Mouse (Mus musculus): ENCODE data around the gene Cdk17. TPM values are rescaled to one million over a fixed set of nuclear protein-coding genes. Genes with fewer than 3 reads are reported as not detected.

The Cdk17 gene
- total RNA-seq, 2 experiments from 2014 or later = 28.0 to 28.3 TPM

DNA sequence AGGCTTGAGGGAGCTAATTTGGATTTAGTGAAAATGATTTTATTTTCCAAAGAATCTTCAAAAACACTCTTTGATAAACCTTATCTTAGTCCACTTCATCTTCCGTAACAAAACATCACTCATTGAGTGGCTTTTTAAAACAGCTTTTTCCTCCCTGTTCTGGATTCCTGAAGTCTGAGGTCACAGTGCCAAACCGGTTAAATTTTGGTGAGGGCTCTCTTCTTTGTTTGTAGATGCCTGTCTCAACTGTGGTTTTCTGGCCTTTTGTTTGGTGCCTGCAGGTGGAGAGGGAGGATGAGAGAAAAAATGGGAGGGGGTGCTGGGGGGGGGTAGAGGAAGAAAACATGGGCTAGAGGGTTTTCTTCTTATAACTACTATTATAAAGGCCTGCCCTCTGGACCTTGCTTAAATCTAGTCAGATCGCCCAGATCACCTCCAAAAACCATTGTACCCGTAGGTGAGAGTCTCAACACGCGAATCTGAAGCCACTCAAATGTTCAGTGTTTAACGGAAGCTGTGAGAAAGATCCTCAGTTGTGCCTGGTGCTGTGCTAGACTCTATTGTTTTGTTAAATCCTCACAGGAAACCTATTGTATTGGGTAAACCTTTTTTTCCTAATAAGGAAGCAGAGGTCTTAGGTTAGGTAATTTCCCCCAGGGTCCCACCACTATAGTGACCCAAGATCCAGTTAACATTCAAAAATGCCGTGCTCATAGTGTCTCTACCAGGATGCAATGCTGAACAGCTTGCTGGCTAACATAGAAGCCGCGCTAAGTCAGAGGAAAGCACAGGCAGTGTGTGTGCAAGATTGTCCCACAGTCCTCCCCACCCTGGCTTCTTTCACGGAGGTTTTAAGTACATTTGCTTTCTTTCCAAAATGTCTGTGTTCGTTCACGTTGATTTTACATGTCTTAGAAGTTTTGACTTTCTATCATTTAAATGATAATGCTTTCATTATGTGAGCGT lies 5.0 kb downstream of the Cdk17 start:
- DNase-seq = no peak
- intact Hi-C loops (cut with DNase I) = loop anchor here (5.0 to 10.0 kb wide), 2 partner anchors 42 to 289 kb away; partner anchors contain the start of gene Lta4h

DNA sequence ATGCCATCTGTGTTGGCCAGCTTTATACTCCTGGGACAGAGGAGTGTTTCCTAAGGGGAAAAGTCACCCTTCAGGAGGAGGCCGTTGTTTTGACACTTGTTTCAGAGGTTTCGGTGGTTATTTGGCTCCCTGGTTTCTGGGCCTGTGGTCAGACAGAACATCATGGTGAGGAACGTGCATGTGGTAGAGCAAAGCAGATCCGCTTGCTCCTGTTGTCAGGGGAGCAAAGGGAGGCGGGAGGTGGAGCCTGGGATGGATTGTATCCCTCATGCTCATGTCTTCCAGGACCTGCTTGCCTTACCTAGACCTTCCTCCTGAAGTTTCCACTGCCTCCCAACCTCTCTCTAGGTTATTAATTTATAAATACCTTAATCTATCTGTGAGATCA lies 5.7 kb downstream of the Cdk17 start:
- intact Hi-C loops (cut with DNase I) = loop anchor here (5.0 to 10.0 kb wide), 2 partner anchors 41 to 288 kb away; partner anchors contain the start of gene Lta4h
- DNase-seq = no peak

DNA sequence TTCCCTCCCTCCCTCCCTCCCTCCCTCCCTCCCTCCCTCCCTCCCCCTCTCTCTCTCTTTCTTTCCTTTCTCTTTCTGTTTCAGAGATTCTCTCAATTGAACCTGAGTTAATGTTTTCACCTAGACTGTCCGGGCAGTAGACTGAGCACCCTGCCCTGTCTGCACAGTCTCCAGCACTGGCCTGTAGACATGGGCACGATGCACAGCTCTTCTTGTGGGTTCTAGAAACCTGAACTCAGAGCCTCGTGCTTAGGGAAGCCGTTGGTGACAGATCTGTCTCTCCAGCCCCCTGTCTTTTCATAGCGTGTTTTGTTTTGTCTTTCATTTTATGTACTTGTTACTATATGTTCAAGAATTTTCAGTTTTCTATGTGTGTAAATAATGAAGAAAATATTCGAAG lies 6.6 kb downstream of the Cdk17 start:
- intact Hi-C loops (cut with DNase I) = loop anchor here (5.0 to 10.0 kb wide), 2 partner anchors 40 to 287 kb away; partner anchors contain the start of gene Lta4h

DNA sequence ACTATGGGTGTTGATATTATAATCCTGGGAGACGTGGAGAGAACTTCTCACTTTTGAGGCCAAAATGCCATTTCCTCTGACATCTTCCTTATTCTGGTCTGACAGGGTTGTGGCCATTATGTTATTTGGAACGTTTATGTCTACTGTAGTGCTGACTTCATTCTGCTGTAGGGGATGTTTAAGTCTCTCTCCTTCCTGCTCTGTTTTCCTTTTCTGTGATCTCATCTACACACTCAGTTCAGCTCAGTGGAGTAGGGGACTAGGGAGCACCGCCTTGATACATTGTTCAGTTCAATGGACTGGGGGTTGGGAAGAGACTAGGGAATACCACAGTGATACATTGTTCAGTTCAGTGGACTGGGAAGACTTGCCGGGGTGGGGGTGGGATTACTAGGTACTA lies 7.4 kb downstream of the Cdk17 start:
- intact Hi-C loops (cut with DNase I) = loop anchor here (5.0 to 10.0 kb wide), 2 partner anchors 39 to 287 kb away; partner anchors contain the start of gene Lta4h
- no peak for DNase-seq

More for the DNA sequence above, 6.6 kb downstream of the Cdk17 start:
- no peak for DNase-seq

DNA sequence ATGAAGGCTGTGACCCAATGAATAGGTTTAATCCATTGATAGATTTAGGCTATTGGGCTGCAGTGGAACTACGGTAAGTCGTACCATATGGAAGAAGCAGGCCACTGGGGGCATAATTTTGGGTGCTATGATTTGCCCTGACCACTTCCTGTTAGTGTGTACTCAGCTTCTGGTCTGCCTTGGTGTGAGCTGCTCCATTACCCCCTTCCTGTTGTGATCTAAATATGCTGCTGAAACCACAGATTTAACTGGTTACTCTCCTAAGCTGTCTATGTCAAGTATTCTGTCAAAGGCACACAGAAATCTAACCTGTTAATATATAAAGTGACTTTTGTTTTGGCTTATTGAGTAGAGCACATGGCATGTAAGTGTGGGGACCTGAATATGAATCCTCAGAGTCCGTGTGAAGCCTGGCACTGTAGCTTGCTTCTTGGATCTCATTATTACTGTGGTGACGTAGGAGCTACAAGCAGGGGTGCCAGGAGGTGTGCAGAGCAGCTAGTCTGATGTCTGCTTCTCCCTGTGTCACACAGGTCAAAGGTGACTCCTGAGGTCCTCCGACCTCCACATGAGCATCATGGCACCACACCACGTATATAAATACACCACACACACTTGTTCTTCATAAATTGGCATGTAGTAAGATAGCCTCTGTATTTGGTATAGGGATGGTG lies 10.6 kb downstream of the Cdk17 start:
- no peak for DNase-seq

DNA sequence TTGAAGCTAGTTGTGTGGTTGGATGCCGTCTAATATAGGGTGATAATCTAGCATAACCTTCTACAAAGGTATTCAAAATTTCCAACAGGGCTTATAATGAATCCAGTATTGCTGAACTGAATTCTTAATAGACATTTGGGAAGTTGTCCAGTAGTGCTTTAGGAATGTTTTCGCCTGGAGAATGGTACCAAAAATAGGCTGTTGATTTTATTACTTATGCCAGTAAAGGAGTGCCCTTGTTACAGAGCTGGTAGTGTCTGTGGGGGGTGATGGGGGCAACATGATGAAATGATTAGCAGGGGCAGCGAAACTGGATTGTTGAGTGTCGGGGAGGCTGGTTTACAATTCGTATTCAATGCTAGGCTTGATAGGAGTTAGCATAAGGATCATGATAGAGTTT lies 16.8 kb downstream of the Cdk17 start:
- intact Hi-C loops (cut with DNase I) = no loop called here
- no peak for DNase-seq

More for the DNA sequence above, 10.6 kb downstream of the Cdk17 start:
- intact Hi-C loops (cut with DNase I) = no loop called here

DNA sequence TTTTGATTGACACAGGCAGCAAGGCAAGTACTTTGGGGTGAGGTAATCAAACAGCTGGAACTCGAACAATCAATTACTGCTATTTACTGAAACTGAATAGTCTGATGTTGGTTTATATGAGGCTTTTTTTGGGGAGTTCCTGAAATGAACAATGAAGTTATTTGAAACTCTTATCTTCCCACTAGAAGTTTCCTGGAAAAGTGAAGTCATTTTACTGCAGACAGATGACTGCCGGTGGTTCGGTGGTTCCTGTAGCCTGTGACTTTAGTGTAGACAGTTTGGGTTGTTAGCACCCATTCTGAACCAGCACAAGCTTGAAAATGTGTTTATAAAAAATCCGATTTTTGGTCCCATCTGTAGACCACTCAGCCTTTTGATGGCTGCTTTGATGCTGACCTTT lies 17.2 kb downstream of the Cdk17 start:
- no peak for DNase-seq

DNA sequence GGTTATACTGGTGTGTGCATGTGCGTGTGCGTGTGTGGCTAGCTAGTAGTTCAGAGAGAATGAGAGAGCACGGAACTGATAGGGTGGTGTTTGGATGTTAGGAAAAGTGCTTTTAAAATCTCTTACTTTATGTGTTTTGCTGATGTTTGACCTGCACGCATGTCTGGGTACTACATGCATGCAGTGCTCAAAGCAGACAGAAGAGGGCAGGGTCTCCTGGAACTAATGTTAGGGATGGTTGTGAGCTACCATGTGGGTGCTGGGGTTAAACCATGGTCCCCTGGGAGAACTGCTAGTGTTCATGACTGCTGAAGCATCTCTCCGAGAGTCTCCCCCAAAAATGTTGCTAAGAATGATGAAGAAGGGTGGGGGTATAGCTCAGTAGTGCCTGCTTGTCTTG lies 18.0 kb downstream of the Cdk17 start:
- DNase-seq = no peak

More for the DNA sequence above, 17.2 kb downstream of the Cdk17 start:
- intact Hi-C loops (cut with DNase I) = no loop called here

DNA sequence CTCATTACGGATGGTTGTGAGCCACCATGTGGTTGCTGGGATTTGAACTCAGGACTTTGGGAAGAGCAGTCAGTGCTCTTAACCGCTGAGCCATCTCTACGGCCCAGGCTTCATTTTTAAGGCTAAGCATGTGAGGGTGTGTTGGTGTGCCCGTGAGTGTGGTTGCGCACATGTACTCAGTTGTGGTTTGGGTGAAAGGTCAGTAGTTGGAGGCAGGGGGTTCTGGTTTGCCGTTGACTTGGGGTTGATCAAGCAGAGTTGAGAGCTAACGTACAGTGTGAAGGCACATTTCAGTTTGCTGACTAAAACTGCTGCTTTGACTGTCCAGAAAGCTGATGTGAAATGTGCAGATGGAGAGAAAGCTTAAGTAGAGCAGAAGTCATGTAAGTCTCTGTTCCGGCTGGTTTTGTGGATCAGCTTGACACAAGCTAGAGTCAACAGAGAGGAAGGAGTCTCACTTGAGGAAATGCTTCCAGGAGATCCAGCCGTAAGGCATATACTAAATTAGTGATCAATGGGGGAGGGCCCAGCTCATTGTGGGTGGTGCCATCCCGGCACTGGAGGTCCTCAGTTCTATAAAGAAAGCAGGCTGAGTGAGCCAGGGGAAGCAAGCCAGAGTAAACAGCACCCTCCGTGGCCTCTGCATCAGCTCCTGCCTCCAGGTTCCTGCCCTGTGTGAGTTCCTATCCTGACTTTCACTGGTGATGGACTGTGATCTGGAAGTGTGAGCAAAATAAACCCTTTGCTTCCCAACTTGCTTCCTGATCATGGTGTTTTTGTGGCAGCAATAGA lies 19.2 kb downstream of the Cdk17 start:
- intact Hi-C loops (cut with DNase I) = loop anchor here (5.0 kb wide), 1 partner anchor 37 kb away; no protein-coding TSS in a partner anchor
- DNase-seq = no peak

More for the DNA sequence above, 18.0 kb downstream of the Cdk17 start:
- intact Hi-C loops (cut with DNase I) = no loop called here

DNA sequence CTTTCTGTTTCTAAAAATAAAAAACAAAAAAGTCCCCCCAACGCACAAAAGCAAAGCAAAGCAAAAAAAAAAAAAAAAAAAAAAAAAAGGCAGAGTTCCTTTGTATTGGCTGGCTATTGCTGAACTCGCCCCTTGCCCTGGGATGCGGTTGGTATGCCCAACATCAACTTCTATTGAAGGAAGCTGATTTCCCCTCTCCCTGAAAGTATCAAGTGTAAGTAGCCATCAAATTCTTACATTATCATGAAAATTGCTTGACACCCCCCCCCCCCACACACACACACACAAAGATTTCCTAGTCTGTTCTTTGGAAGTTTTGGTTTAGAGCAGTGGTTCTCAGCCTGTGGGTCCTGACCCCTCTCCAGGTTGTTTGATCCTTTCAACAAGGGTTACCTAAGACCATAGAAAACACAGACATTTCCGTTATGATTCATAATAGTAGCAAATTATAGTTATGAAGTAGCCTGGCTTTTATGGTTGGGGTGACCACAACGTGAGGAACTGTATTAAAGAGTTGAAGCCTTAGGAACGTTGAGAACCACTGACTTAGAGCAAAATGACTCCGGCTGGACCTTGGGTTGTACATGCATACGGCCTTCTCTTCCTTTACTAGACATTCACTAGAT lies 23.8 kb downstream of the Cdk17 start:
- DNase-seq = no peak
- intact Hi-C loops (cut with DNase I) = loop anchor here (5.0 kb wide), 1 partner anchor 33 kb away; no protein-coding TSS in a partner anchor

DNA sequence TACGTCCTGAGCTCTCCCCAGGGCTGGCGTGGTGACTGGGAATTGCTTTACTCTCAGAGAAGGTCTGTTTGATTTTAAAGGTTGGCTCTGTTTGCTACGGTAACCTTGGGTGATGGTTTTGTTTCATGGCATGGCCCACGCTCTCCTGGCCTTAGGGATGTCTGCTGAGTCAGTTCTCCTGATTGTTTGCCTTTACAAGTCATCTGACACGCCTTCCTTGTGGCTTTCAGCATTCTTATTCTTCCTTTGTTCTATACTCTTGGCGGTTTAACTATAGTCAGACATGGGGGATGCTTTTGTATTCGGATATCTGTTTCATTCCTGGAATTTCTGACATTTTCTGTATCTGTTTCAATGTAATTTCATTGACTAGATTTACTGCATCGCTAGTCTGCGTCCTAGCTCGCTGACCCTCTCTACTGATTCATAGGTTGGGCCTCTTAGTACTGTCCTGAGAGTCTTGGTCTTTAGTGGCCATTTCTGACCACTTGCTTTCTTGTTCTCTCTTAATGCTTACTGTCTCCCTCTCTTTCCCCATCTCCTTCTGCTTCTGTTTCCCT lies 27.8 kb downstream of the Cdk17 start:
- no peak for DNase-seq
- intact Hi-C loops (cut with DNase I) = no loop called here

DNA sequence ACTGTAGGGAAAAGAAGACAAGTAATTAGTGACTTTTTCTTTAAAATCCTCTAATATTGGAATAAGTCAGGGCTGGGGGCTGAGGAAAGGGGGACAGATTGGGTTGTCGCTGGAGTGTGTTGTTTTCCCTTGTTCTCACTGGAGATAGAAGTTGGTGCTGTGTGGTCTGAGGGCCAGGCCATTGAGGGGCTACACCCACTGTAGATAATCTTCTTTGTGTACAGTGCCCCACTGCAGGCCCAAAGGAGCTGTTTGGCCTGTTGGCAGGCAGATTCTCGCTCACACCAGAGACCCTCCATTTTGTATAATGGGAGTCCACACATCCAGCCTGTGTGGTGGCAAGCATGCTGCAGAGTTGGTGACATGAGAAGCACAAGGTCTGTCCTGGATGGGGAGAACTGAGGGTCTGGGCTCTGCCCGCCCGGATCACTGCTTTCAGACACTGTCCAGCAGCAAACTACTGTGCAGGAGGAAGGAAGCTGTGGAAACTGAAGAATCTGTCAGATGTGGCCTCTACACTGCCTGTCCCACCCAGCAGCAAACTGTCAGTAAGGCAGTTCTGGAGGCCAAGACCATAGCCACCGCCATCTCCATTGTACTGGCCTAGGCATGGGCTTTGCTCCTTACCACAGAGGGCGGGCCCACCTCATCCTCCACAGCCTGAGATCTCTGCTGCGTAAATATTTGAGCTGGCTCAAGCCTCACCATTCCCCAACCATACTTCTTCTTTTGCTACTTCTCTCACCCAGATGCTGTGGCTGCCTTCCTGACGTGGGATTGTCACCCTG lies 30.0 kb downstream of the Cdk17 start:
- intact Hi-C loops (cut with DNase I) = no loop called here
- no peak for DNase-seq

DNA sequence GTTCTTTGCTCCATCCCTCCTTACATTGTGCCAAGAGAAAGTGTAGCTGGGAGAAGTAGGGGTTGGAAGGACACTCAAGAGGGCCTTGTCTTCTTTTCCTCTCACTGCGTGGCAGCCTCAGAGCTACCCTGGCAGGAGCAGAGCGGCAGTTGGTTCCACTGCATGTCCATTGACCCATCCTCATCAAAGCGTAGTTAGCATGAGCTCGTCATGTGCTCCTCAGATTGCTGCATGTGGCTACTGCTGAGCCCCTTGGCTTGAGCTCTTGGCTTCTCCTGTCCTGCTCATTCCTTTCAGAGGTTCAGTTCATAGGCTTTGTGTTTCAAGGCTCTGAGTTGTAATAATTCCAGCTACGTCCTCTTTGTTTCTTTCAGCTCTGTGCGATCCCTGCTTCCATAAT lies 36.4 kb downstream of the Cdk17 start:
- no peak for DNase-seq
- intact Hi-C loops (cut with DNase I) = no loop called here

DNA sequence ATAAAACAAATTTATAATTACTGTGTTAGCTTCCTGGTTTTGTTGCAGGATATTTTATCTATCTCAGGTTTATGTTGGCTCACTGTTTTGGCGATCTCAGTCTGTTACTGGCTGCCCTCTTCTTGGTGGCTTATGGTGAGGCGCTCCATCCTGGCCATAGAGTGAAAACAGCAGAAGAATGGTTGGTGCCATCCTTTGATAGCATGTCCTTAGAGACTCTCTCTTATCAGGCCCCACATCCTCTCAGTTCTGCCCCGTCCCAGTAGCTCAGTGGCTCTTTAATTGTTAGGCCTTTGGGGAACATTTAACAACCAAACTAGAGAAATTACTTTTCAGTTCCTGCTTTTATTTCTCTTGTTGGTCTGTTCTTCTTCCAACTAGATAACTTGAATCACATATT lies 38.3 kb downstream of the Cdk17 start:
- intact Hi-C loops (cut with DNase I) = no loop called here
- DNase-seq = no peak

DNA sequence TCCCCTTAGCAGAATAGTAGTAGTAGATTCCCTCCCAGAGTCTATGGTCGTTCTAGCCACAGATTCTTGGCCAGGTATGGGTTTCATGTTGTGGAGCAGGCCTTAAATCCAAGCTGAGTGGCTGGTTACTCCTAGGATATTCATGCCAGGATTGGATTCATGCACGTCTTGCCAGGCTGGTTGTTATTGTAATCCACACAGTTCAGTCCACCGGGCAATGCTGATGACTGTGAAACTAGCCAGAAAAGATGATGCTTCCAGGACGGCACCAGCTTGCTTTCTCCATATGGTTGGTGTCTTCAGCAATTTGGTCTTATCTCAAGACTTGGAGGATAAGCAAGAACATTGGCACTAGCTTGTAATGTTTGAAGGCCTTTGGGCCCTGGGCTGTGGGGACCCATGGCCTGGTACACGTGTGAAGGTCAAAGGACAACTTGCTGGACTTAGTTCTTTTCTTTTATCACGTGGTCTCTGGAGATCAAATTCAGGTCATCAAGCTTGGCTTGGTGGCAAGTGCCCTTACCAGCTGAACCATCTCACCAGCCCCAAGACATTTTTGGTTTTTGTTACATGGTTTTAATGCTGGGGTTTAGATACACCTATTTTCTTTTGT lies 41.3 kb downstream of the Cdk17 start:
- no peak for DNase-seq
- intact Hi-C loops (cut with DNase I) = no loop called here

DNA sequence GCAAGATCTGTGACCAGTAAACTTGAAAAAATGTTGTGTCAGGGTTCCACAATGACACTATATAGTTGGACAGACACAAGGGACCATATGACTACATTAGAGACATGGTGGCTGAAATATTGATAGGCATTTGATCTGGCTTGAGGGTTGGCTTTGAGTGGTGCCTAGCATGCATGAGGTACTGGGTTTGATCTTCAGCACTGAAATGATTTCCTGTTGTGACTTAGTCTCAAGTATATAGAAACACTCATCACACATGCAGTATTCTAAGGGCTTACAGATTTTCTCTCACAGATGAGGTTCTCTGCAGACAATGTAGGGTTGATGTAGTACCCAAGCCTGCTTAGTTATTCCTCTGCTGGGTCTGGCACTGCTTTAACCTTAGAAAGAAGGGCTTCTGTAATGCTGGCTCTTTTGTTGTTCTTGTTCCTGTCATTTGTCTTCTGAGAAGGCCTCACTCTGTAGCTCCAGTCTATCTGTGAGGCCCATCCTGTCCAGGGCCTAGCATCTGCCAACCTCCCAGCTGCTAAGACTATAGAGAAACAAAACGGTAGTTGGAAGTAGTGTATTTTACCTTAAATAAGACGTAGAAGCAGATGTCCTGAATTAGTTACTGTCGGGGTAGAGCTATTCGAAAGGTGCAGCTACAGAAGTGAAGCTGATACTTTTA lies 44.7 kb downstream of the Cdk17 start:
- intact Hi-C loops (cut with DNase I) = loop anchor here (5.0 kb wide), 1 partner anchor 38 kb away; no protein-coding TSS in a partner anchor
- no peak for DNase-seq

DNA sequence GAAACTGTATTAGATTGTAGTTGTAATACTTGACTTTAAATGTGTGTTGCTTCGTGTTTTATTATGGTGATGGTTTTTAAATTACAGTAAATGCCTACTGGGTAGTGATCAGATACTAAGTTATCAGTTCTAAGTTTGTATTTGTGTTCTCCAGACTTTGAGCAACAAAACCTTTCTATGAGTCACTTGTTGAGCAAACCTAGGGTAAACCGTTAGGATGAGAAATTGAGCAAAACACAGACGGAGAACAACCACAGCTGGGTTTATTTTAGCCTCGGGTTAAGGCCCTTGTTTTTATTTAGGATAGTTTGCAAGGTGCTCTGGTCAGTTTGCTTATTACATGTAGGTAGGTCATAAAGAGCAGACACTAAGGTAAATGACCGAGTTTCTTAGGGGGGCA lies 46.5 kb downstream of the Cdk17 start:
- intact Hi-C loops (cut with DNase I) = loop anchor here (5.0 kb wide), 1 partner anchor 40 kb away; no protein-coding TSS in a partner anchor
- no peak for DNase-seq

DNA sequence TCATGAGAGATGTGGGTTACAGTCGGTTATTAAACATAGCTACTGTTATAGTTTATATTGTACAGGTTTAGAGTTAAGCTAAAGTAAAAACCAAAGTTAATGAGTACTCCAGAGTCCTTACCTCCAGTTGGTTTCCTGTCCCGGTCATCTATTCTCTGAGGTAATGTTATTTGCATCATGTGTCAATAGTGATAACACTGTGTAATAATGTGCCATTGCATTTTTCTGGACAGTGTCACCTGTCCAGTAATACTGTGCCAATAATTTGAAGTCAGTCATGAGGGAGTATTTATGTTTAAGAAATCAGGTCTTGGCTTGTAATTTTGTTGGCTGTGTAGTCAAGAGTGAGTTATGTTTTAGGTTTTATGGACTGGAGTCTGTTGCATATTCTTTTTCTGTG lies 52.0 kb downstream of the Cdk17 start:
- no peak for DNase-seq
- intact Hi-C loops (cut with DNase I) = no loop called here
